Comparison of ENCODE assay signal across 22 mouse cellular contexts in the genomic region with DNA sequence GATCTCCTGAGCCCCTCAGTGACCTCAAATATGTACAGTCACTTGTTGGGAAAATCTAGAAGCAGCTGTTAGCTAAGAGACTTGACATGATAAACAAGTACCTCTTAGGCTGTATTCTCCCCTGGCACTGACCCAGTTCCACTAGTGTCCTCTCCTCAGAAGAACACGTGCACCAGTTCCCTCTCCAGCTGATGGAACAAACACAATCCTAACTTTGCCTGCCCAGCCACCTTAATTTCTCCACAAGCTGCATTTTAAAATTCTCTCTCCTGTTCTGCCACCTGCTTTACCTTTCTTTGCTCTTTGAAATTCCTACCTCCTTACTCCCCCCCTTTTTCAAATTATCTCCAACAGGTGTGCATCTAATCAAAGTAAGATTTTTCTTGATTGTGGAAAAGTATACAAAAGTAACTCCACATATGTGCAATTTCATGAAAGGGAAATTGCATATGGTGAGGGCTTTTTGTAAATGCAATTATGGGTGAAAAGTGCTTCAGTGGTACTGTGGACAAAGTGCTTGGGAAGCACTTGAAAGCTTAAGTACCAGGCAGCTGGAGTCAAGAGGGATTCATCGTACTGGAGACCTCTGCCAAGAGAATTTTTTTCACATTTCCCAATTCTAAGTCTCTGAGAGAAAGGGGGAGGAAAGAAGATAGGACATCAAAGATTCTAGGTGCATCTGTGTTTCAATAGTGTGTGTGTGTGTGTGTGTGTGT.
DNase-seq lines count a peak whose midpoint lies in the region; ATAC-seq lines count a peak whose summit lies in the region.
"Had no signal": no experiment of that assay in that cellular context is flagged by ENCODE, and none has a peak within 500 bp of the region (broad histone marks: within the 10 kb centered on the region; RNA-seq: fewer than 3 reads in every experiment).

No protein-coding gene starts in this region.

- no peaks in the 10 kb centered on the region; the same call in 1 of the 2 replicates for H3K4me1 ChIP-seq in lung, embryonic 16.5 days (replicated peaks; ENCODE audit: control insufficient read depth, insufficient read depth, low read length)
- H3K4me1 ChIP-seq in midbrain, embryonic 10.5 days: no peaks in the 10 kb centered on the region
- H3K4me1 ChIP-seq: forebrain, embryonic 12.5 days; heart, embryonic 15.5 days; hindbrain, embryonic 10.5 days had no signal

- H3K4me2 ChIP-seq in lung, embryonic 16.5 days (ENCODE audit: low read depth, low read length): no peak overlapping the region
- H3K4me2 ChIP-seq: forebrain, embryonic 12.5 days; heart, embryonic 11.5 days; heart, embryonic 15.5 days; hindbrain, embryonic 14.5 days had no signal

- no peaks in the 10 kb centered on the region for H3K27me3 ChIP-seq in lung, embryonic 16.5 days (ENCODE audit: control insufficient read depth, insufficient read depth, low read depth, low read length)
- H3K27me3 ChIP-seq in midbrain, embryonic 10.5 days (ENCODE audit: low read depth, poor library complexity, severe bottlenecking): no peaks in the 10 kb centered on the region
- H3K27me3 ChIP-seq: CH12.LX; forebrain, embryonic 12.5 days; heart, embryonic 15.5 days had no signal

- no peak overlapping the region for H3K4me3 ChIP-seq in lung, embryonic 16.5 days (ENCODE audit: low read length)
- H3K4me3 ChIP-seq in midbrain, embryonic 10.5 days: no peak overlapping the region
- H3K4me3 ChIP-seq: forebrain, embryonic 12.5 days; heart, embryonic 15.5 days; hindbrain, embryonic 10.5 days had no signal

- no peaks in the 10 kb centered on the region for H3K9me3 ChIP-seq in lung, embryonic 16.5 days (ENCODE audit: control insufficient read depth, low read length)
- H3K9me3 ChIP-seq in midbrain, embryonic 10.5 days (replicated peaks): no peaks in the 10 kb centered on the region
- H3K9me3 ChIP-seq: forebrain, embryonic 12.5 days; heart, embryonic 15.5 days; hindbrain, embryonic 10.5 days had no signal

- peak; percentile 4 for DNase-seq in layer of hippocampus, adult 11-12 months (ENCODE audit: low spot score)
- no peak for DNase-seq in layer of hippocampus, postnatal 25 days (ENCODE audit: extremely low spot score in 1 of 2, low spot score in 1 of 2)
- peak; percentile 3 for DNase-seq in brain, adult 2 months (ENCODE audit: low read depth, low spot score)
- DNase-seq in lung, postnatal 25 days (ENCODE audit: low spot score): peak; percentile 19
- no peak for DNase-seq in cerebellum, adult 8-10 months
- no peak for DNase-seq in midbrain, embryonic 10.5 days (ENCODE audit: low spot score)
- DNase-seq: adrenal gland, adult 2 months; adrenal gland, postnatal 25 days; cerebellum, adult 18-20 months; cerebellum, postnatal 10 days; gastrocnemius, postnatal 10 days; heart, adult 18-20 months had no signal

- peak overlapping the region; percentile 65 for H3K27ac ChIP-seq in lung, embryonic 16.5 days (ENCODE audit: low read length)
- no peak overlapping the region for H3K27ac ChIP-seq in midbrain, embryonic 10.5 days (replicated peaks)
- H3K27ac ChIP-seq: forebrain, embryonic 12.5 days; heart, embryonic 15.5 days; hindbrain, embryonic 10.5 days; hindbrain, embryonic 14.5 days had no signal

- H3K36me3 ChIP-seq in lung, embryonic 16.5 days (ENCODE audit: control insufficient read depth, insufficient read depth, low read length): no peaks in the 10 kb centered on the region
- H3K36me3 ChIP-seq in midbrain, embryonic 10.5 days: no peaks in the 10 kb centered on the region
- H3K36me3 ChIP-seq: forebrain, embryonic 12.5 days; heart, embryonic 15.5 days; hindbrain, embryonic 10.5 days had no signal

- WGBS in lung, embryonic 16.5 days: 24% methylated on average over 2 of the region's 2 CpGs
- 76% methylated on average over 2 of the region's 2 CpGs for WGBS in midbrain, embryonic 10.5 days

- H3K9ac ChIP-seq in lung, embryonic 16.5 days (ENCODE audit: low read length): no peak overlapping the region
- H3K9ac ChIP-seq: forebrain, embryonic 12.5 days; heart, embryonic 15.5 days; hindbrain, embryonic 14.5 days had no signal

- peak; percentile 85 for ATAC-seq in lung, embryonic 16.5 days (ENCODE audit: low read depth)
- ATAC-seq: activated CD4-positive, CD25-positive, alpha-beta regulatory T cell, adult 4 months; forebrain, embryonic 16.5 days; Patski had no signal

Comparison
In these comparisons a context has a peak if more than half of its experiments do, and no peak if none do; other contexts are left out.
1. DNase-seq: peak in layer of hippocampus, adult 11-12 months (single experiment), brain, adult 2 months (single experiment) and lung, postnatal 25 days (single experiment); none in layer of hippocampus, postnatal 25 days (0 of 2), cerebellum, adult 8-10 months (single experiment) and midbrain, embryonic 10.5 days (single experiment).